Mouse (Mus musculus): Measurements from ENCODE around the gene A030005L19Rik. TPM values are rescaled to one million over a fixed set of nuclear protein-coding genes. Genes with fewer than 3 reads are reported as not detected.
"Not testable (repeated sequence)": the region's sequence is repeated elsewhere in the genome, so short reads cannot be mapped to it uniquely, and the experiment has no call there.

A030005L19Rik gene
- 0.27 and 0.35 TPM in 2 replicates for polyA plus RNA-seq (2015; fragmentation: Nextera tagmentation; extraction: Ambion mirVana)

DNA sequence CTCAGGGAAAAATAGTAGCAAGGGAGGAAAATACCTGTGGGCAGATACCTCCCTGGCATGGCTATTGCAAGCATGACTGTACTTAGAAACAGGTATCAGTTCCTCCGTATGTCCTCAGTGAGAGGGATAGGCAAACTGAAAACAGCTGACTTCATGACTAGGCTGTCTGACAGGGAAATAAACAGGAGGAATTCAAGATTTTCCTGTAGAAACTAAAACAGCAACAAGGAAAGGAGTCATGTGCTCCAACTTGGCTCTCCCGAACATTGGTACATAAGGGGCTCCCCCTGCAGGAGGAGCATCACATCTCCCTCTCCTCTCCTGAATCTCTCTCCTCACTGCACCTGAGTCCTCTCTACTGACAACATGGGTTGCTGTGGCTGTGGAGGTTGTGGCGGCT is at the start of gene A030005L19Rik:
Gene A030005L19Rik, plus strand, starts transcription at position 301 of the 400 bp plus-strand sequence.
- DNase-seq (ENCODE audit: low spot score): no peak

DNA sequence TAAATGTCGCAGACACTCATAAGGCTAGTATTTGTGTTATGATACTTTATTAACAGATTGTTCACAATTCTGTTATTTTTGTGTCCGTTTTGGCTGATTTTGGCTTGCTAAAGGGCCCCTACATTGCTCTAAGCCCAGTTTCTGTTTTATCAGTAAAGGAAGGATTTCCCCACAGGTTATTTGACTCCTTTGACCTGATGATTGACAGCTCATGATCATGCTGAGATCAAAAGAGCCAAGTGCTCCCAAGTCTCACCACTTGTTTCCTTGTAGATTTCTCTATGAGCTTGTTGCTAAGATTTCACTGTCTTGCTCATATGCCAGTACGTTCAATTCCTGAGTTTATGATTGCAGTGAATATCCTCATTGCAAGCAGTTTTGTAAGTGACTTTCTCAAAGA is 42.9 kb upstream of the A030005L19Rik start:
- no peak for DNase-seq (ENCODE audit: low spot score)

GRCm38 (mm10) chr1:82879172-82879571 is 34.0 kb upstream of the A030005L19Rik start:
- no peak for DNase-seq (ENCODE audit: low spot score)

DNA sequence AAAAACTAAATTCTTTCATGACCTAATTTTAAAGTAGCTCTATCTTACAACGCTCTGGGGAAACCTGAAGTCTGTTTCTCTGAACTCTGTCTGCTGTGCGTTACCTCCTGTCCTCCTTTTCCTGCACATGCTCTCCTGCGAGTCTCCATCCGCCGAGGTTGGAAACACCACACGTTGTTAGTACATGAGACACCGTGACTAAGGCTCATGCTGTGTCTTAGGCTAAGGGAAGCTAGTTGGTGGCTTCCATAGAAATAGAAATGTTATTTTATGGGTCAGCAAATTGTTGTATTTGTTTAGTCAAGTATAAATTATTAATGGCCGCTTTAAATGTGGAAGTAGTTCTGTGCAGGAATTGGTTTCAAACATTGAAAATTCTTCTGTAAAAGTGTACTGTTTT is 32.9 kb upstream of the A030005L19Rik start:
- no peak for DNase-seq (ENCODE audit: low spot score)

GRCm38 (mm10) chr1:82893269-82893668 is 19.9 kb upstream of the A030005L19Rik start:
- no peak for DNase-seq (ENCODE audit: low spot score)

GRCm38 (mm10) chr1:82900567-82900966 is 12.6 kb upstream of the A030005L19Rik start:
- DNase-seq (ENCODE audit: low spot score): peak; percentile 61

DNA sequence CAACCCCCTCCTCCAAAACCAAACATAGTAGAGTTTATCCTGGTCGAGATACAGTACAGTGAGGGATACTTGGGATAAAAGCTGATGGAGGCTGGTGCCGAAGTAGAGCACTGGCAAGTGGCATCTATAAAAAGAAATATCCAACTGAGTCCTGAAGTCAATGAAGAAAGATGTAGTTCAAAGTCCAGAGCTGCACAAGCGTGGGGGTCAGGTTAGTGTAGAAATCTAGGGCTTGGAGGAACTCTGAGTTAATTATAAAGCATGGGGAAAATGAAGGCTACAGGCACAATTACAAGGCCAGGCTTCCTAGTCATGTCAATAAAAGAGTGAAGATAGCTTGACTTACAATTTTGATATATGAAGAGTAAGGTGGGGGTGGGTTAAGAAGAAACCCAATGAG is 11.9 kb upstream of the A030005L19Rik start:
- DNase-seq (ENCODE audit: low spot score): no peak

DNA sequence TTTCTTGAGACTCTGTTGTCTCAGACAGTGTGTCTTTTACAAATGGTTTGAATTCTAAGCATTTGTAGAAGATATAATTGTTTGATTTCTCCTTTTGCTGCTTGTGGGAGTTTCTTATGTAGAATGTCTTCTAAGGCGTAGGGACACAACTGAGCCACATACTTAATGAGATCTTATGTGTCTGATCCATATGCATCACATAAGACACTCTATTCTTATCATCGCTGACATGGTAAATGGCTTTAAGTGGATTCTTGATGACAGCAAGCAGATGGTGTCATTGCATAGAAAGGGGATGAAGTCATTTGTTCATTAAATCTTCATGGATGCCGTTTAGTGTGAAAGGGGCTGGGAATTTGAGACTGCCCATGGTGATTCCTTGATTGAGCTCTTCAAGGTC is 7.2 kb upstream of the A030005L19Rik start:
- DNase-seq (ENCODE audit: low spot score): no peak

- not testable (repeated sequence) for DNase-seq (ENCODE audit: low spot score)
These were observed 309 bp downstream of the A030005L19Rik start for GRCm38 (mm10) chr1:82913434-82913833.

DNA sequence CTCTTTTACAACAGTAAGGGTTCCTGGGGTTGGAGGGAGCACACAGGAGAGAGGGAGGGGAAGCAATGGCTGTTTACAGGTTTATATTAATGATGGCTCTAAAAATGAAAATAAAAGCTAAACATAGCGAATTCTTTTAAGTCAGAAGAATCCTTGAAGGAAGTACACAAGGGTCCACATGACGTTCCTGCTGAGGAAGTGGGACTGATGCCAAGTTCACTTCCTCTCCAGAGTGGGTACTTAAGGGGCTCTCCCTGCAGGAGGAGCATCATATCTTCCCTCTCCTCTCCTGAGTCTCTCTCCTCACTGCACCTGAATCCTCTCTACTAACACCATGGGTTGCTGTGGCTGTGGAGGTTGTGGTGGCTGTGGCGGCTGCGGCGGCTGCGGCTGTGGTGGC is 11.5 kb downstream of the A030005L19Rik start, which contains the start of gene A030014E15Rik:
Gene A030014E15Rik, plus strand, starts transcription at position 268 of the 400 bp plus-strand sequence.
- DNase-seq (ENCODE audit: low spot score): no peak

- not testable (repeated sequence) for DNase-seq (ENCODE audit: low spot score)
These were observed 17.4 kb downstream of the A030005L19Rik start for GRCm38 (mm10) chr1:82930558-82930957.

GRCm38 (mm10) chr1:82931326-82931725 is 18.2 kb downstream of the A030005L19Rik start, which contains the start of gene Gm6217:
Gene Gm6217, minus strand, starts transcription at chr1:82931399.
- DNase-seq (ENCODE audit: low spot score): not testable (repeated sequence)

- no peak for DNase-seq (ENCODE audit: low spot score)
These were observed 25.5 kb downstream of the A030005L19Rik start for GRCm38 (mm10) chr1:82938666-82939065.

GRCm38 (mm10) chr1:82942505-82942904 is 29.4 kb downstream of the A030005L19Rik start:
- DNase-seq (ENCODE audit: low spot score): not testable (repeated sequence)

DNA sequence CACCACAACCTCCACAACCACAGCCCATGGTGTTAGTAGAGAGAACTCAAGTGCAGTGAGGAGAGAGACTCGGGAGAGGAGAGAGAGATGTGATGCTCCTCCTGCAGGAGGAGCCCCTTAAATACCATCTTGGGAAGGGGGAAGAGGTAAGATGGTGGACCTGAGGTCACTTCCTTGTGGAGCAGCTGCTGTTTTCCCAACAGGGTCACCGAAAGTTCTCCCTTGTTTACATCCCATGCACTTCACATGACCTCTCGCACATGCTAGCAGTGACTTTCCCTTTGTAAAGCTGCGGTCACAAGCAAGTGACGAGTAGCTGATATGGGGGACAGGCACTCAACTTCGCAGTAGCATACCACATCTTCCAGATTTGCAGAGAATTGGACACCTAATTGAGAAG is 30.2 kb downstream of the A030005L19Rik start, which contains the start of gene A030003K21Rik:
Gene A030003K21Rik, minus strand, starts transcription at position 94 of the 400 bp plus-strand sequence.
- not testable (repeated sequence) for DNase-seq (ENCODE audit: low spot score)

- DNase-seq (ENCODE audit: low spot score): not testable (repeated sequence)
These were observed 32.9 kb downstream of the A030005L19Rik start for GRCm38 (mm10) chr1:82946029-82946428.

DNA sequence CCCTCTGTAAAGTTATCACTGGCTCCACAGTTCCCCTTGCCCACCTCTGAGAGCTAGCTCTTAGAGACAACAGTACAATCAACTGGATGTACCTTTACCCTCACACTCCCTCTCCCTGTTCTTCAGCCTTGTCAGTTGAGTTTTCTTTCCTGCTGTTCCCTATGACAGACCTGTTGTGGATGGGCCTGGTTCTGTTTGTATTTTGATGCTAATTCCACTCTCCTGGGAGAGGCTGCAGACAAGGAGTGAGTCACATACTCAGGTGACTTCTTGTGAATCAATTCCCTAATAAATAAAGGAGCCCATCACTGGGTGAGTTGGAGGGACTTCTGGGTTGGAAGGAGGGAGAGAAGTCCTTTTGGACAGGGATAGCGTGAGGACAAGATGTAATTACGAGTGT is 35.5 kb downstream of the A030005L19Rik start:
- DNase-seq (ENCODE audit: low spot score): no peak

- DNase-seq (ENCODE audit: low spot score): not testable (repeated sequence)
These were observed 42.8 kb downstream of the A030005L19Rik start, which contains the start of gene Gm7544 for GRCm38 (mm10) chr1:82955913-82956312. Gene Gm7544, minus strand, starts transcription at chr1:82956013.

DNA sequence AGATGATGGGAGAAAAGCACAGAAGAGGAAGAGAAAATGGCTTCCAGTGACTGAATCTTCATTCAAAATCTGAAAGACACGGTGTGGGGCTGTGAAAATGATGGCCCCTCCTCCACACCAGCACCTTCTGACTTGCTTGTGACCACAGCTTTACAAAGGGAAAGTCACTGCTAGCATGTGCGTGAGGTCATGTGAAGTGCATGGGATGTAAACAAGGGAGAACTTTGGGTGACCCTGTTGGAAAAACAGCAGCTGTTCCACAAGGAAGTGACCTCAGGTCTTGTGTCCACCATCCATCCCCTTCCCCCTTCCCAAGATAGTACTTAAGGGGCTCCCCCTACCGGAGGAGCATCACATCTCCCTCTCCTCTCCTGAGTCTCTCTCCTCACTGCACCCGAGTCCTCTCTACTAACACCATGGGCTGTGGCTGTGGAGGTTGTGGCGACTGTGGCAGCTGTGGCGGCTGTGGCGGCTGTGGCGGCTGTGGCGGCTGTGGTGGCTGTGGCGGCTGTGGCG is 46.8 kb downstream of the A030005L19Rik start, which contains the start of gene Gm47955:
Gene Gm47955, plus strand, starts transcription at position 417 of the 516 bp plus-strand sequence.
- no peak for DNase-seq (ENCODE audit: low spot score)

All from thymus, postnatal 0 days (tissue).